Mouse (Mus musculus): ENCODE measurements around the gene Casc3. TPM values are rescaled to one million over a fixed set of nuclear protein-coding genes. Genes with fewer than 3 reads are reported as not detected.

Gene Casc3
- total RNA-seq, 1 experiment from 2014 or later, result 58.7 TPM

DNA sequence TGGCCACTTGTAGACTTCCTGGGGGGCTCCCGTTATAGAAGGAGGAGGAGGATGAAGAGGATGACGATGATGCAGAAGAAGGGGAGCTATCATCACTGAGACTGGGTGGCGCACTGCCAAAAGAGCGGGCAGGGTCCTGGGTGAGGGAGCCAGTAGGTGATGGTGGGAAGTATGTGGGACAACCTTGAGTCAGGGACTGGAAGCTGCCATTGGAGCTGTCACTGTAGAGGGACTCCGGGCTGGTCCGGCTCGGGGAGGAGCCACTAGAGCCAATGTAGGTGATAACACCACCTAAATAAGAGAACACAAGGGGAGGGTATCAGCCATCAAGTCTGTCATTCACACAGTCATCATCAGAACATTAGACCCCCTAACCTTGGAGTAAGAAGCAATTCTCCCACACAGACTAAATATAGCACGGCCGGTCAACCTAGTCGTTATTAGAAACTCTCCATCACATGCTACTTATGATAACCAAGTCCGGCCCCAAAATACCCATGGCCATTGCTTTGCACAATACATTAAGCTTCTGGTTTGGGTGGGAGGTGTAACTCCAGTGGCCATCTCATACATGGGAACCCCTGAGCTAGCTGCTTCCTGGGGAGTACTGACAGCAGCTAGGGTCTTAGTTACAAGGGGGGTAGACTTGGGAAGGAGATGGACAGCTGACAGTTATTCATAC is 32.7 kb upstream of the Casc3 start:
- no peak for ATAC-seq (ENCODE audit: extremely low read depth, insufficient number of reproducible peaks, low FRiP score, poor library complexity, severe bottlenecking)

DNA sequence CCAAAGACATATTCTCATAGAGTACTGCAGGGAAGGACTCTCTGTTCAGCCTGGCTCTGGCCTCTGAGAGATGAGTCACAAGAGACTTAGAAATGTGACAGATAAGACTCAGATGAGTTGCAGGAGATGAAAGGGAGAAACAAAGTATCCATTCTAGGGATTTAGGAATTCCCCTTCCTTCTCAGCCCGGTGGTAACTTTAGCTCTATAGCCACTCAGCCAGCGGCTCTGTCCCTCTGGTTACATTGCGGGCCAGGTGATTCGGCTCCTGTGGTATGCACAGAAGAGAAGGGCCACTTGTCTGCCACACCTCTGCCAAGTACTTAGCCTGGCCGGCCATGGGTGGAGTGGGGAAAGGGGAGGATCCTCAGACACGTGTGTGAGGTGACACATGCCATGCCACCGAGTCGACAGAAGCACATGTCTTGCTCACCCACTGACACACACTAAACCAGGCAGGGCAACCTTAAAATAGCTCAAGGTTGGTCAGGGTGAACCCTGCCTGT is 32.0 kb upstream of the Casc3 start:
- ATAC-seq (ENCODE audit: extremely low read depth, insufficient number of reproducible peaks, low FRiP score, poor library complexity, severe bottlenecking), result no peak

DNA sequence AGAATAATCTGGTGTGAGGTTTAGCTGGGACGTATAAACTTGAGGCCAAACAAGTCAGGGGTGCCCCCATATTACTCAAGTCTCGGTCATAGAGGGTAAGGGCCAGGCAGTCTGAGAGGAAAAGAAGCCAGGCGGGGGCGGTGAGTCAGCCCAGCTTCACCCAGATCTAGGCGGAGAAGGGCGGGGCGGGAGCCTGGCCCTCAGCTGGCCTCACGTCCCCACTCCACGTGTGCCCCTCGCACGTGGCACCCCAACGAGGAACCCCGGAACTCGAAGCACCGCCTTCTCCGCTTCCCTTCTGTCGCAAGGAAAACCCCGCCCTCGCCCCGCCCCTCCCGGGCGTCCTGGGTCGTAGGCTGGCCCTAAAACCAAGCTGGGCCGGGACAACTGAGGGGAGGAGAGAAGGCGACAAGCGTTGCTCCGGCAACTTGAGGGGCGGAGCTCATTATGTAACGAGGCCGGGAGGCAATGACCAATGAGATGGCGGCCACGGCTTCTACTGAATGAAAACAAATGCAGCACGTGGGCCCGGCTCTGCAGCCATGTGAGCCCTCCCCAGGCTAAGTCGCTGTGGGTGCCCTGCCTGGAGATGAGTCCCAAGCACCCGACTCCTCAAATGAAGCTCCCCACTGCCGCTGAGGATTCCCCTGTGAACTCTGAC is 30.9 kb upstream of the Casc3 start:
- ATAC-seq (ENCODE audit: extremely low read depth, insufficient number of reproducible peaks, low FRiP score, poor library complexity, severe bottlenecking), result peak; percentile 86

- no peak for ATAC-seq (ENCODE audit: extremely low read depth, insufficient number of reproducible peaks, low FRiP score, poor library complexity, severe bottlenecking)
Observed at GRCm38 (mm10) chr11:98774582-98775347, 29.9 kb upstream of the Casc3 start, which contains the start of gene Nr1d1. Gene Nr1d1, minus strand, starts transcription at chr11:98775333.

DNA sequence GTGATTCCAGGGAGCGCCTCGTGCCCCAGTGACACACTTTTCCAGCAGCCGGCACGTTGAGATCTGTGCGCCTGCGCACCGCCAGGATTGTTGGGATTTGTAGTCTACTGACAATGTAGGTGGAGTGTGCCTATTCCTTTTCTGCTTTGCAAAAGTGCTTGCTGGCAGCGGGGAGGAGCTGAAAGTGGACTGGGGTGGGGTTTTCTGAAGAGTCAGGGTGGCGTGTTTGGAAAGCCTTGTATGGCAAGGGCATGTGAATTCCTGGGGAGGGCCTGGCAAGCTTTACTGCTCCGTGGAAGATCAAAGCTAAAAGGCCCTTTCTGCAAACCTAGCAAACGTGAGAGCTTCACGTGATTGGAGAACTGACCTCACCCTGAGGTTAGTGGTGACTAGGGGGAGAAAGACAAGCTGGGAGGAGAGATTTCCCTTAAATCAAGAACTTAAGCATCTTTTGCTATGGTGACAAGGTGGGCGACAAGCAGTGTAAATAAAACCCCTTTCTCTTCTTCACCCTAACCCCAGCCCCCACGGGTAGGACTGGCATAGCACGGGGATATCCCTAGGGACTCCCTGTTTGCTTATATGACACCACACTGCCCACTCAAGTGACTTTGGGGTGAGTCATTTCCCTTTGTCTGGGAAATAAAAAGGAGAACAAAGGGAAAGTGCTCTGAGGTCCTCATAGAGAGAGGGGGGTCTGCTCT is 29.2 kb upstream of the Casc3 start:
- peak; percentile 9; the same call in 1 of the 2 replicates for ATAC-seq (ENCODE audit: extremely low read depth, insufficient number of reproducible peaks, low FRiP score, poor library complexity, severe bottlenecking)

GRCm38 (mm10) chr11:98776052-98776764 is 28.5 kb upstream of the Casc3 start:
- ATAC-seq (ENCODE audit: extremely low read depth, insufficient number of reproducible peaks, low FRiP score, poor library complexity, severe bottlenecking), result no peak

GRCm38 (mm10) chr11:98776843-98777590 is 27.7 kb upstream of the Casc3 start:
- ATAC-seq (ENCODE audit: extremely low read depth, insufficient number of reproducible peaks, low FRiP score, poor library complexity, severe bottlenecking), result no peak

DNA sequence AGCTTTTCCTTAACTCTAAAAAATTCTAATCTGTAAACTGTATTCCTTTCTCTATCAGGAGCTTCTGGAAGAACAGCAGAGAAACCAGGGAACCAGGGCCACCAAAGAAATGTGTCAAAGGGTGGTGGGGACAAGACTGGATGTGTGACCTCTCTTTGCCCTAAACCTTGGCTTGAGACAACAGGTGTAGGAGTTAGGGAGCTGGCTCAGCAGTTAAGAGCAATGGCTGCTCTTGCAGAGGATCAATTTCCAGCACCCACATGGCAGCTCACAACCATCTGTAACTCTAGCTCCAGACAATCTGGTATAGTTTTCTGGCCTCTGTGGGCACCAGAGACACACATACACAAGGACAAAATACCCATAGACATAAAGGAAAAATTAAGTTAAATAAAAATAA is 26.8 kb upstream of the Casc3 start:
- no peak for ATAC-seq (ENCODE audit: extremely low read depth, insufficient number of reproducible peaks, low FRiP score, poor library complexity, severe bottlenecking)

- ATAC-seq (ENCODE audit: extremely low read depth, insufficient number of reproducible peaks, low FRiP score, poor library complexity, severe bottlenecking), result no peak
Observed at GRCm38 (mm10) chr11:98781851-98782512, 22.7 kb upstream of the Casc3 start.

- ATAC-seq (ENCODE audit: extremely low read depth, insufficient number of reproducible peaks, low FRiP score, poor library complexity, severe bottlenecking), result no peak
Observed at GRCm38 (mm10) chr11:98782651-98783235, 22.0 kb upstream of the Casc3 start.

- peak; percentile 28 for ATAC-seq (ENCODE audit: extremely low read depth, insufficient number of reproducible peaks, low FRiP score, poor library complexity, severe bottlenecking)
Observed at GRCm38 (mm10) chr11:98783236-98783696, 21.4 kb upstream of the Casc3 start.

GRCm38 (mm10) chr11:98784139-98784538 is 20.6 kb upstream of the Casc3 start:
- no peak for ATAC-seq (ENCODE audit: extremely low read depth, insufficient number of reproducible peaks, low FRiP score, poor library complexity, severe bottlenecking)

GRCm38 (mm10) chr11:98785214-98785613 is 19.5 kb upstream of the Casc3 start:
- no peak for ATAC-seq (ENCODE audit: extremely low read depth, insufficient number of reproducible peaks, low FRiP score, poor library complexity, severe bottlenecking)

DNA sequence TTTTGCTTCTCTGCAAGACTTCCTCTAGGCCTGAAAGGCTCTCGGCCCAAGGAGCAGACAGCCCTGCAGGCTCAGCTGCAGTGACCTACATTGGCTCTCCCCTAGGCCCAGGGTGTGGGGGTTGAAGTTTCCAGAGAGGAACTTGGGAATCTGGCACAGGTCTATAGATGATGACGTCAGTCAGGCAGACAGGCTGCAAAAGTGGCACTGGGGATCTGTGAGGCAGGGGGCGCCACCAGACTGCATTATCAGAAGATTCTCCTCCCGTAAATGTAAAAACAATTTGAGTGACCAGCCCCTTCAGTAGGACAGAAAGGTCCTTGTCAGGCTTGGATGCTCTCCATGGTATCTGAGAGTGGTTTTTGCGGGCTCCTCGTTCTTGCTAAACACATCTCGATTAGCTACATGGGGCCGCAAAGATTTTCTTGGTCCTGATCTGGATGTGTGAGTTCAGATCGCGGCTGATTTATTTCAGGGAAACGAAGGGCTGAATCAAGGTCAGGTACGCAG is 18.9 kb upstream of the Casc3 start:
- no peak for ATAC-seq (ENCODE audit: extremely low read depth, insufficient number of reproducible peaks, low FRiP score, poor library complexity, severe bottlenecking)

GRCm38 (mm10) chr11:98786359-98787214 is 18.1 kb upstream of the Casc3 start:
- peak; percentile 69 for ATAC-seq (ENCODE audit: extremely low read depth, insufficient number of reproducible peaks, low FRiP score, poor library complexity, severe bottlenecking)

DNA sequence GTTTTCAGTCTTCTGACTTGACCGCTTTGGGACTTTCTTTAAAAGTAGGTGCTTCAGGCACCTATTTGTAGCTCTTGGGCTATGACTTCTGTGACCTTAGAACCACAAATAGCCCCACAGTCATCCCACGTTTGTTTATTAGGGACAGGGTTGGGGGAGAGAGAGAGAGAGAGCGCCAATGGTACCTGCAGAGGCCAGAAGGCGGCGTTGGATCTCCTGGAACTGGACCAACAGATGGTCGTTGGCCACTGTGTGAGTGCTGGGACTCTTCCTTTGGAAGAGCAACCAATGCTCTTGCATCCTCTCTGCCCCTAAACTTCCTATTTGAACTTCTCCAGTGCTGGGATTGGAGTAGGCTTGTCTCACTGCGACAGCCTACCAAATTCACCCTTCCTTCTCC is 17.5 kb upstream of the Casc3 start:
- no peak for ATAC-seq (ENCODE audit: extremely low read depth, insufficient number of reproducible peaks, low FRiP score, poor library complexity, severe bottlenecking)

Data from neutrophil, adult 5-6 weeks (primary cell).